Mouse (Mus musculus): ENCODE results near the gene Slc22a27.
"Not testable (repeated sequence)": the region's sequence is repeated elsewhere in the genome, so short reads cannot be mapped to it uniquely, and the experiment has no call there.

Slc22a27 gene

GRCm38 (mm10) chr19:7965927-7966326, at the start of gene Slc22a27:
Gene Slc22a27 (minus strand): TSS chr19:7966027.
- DNase-seq (ENCODE audit: low spot score in 2 of 2) = not testable (repeated sequence)

GRCm38 (mm10) chr19:8011596-8011995, 45.8 kb upstream of the Slc22a27 start:
- DNase-seq (ENCODE audit: low spot score in 2 of 2) = not testable (repeated sequence)

DNA sequence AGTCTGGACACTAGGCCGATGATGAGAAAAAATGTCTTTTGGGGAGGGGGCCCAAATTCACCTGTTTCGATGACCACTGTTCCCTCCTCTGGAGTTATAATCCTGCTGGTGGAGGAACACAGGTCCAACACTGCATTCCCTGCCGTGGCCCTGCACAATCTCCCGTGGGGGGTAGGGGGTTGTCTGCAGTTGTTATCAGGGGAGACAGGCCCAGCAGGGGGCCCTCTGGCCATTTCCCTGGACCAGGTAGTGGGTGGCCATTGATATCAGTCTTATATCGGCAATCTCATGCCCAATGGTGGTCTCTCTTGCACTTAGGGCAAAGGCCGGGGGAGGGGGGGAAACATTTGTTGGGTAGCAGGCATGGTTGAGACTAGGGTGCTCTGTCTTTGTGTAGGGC, 43.3 kb upstream of the Slc22a27 start:
- DNase-seq (ENCODE audit: low spot score in 2 of 2) = not testable (repeated sequence)

GRCm38 (mm10) chr19:7968703-7969102, 2.9 kb upstream of the Slc22a27 start:
- DNase-seq (ENCODE audit: low spot score in 2 of 2) = no peak

DNA sequence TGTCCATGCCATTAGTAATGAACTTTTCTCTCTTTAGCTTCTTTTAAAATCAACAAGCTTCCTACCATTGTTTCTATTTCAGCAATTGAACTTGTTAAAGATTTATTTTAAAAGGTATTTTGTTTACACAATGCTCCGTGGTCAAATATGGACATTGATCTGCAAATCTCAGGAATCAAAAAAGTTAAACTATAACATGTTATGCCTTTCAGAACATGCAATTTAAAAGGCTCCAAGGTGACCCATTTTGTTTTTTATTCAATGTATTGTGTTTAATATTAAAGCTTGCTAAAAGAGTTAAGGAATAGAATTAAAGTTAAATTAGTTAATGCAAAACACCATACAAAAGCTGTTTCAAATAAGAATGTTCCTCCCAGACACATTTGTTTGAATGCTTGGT, 723 bp upstream of the Slc22a27 start:
- DNase-seq (ENCODE audit: low spot score in 2 of 2) = not testable (repeated sequence)

DNA sequence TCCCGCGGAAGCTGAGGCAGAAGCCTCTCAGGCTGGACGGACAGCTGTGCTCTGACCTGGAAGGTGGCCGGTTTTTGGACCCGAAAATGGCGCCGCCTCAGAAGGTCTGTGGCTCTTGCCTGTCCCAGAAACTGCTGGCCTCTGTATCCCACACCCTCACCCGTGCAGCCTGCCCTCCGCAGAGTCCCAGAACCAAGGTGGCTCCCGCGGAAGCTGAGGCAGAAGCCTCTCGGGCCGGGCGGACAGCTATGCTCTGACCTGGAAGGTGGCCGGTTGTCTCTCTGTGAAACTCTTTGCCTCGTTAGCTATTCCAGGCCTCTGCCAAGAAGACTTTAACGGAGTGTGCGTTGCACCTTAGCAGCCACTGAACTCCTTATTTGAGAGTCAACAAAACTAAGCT, 26.4 kb downstream of the Slc22a27 start:
- not testable (repeated sequence) for DNase-seq (ENCODE audit: low spot score in 2 of 2)

- no peak for DNase-seq (ENCODE audit: low spot score in 2 of 2)
Measured at GRCm38 (mm10) chr19:7876626-7877025, 89.2 kb downstream of the Slc22a27 start.

- no peak for DNase-seq (ENCODE audit: low spot score in 2 of 2)
Measured at GRCm38 (mm10) chr19:7829851-7830250, 136.0 kb downstream of the Slc22a27 start.

All from right cerebral cortex, adult 2 months (tissue).